Mouse (Mus musculus) liver, adult (tissue): ENCODE results near the gene Tcta.
A peak's percentile ranks its signal among the peaks of the same experiment; 100 is the strongest.

ENCODE experiments used
- GATA4 ChIP-seq: IDR thresholded peaks from 2 replicates; pipeline ENCODE4 v1.6.1; 2014; ENCODE audit warnings: mild to moderate bottlenecking, low read length; ENCODE audit not compliant: insufficient replicate concordance

The Tcta gene

DNA sequence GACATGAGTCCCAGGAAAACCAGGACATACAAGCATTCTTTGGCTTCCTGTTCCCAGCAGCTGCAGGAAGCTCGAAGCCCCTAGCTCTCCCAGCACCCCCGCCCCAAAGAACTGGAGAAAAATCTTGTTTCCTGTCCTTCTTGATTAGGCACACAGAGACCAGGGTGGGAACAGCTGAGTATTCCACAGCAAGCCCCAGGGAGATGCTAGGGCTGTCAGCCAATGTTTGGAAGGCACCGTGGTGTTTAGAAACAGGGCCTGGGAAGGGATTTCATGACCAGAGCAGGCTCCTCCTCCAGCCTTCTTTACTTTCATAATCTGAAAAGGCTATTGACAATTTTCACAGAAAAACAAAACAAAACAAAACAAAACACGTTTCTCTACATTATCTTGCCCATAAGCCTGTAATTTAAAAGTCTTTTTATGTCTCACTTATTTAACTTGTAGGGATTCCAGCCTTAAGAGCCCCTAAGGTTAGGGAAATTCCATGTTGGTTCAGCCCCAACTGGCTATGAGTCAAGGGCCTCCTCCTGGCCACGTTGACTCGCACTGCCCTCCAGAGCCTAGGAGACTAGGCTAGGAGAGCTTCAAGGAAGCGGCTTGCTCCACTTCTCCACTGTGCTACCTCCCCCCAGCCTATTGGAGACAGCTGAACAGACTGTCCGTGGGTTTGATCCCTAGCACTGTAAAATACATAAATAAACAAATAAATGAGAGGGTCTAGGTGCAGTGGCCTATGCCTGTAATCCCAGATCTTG is 25.7 kb downstream of the Tcta start:
- TF ChIP-seq GATA4, result no peak; the same call in 1 of the 2 replicates

DNA sequence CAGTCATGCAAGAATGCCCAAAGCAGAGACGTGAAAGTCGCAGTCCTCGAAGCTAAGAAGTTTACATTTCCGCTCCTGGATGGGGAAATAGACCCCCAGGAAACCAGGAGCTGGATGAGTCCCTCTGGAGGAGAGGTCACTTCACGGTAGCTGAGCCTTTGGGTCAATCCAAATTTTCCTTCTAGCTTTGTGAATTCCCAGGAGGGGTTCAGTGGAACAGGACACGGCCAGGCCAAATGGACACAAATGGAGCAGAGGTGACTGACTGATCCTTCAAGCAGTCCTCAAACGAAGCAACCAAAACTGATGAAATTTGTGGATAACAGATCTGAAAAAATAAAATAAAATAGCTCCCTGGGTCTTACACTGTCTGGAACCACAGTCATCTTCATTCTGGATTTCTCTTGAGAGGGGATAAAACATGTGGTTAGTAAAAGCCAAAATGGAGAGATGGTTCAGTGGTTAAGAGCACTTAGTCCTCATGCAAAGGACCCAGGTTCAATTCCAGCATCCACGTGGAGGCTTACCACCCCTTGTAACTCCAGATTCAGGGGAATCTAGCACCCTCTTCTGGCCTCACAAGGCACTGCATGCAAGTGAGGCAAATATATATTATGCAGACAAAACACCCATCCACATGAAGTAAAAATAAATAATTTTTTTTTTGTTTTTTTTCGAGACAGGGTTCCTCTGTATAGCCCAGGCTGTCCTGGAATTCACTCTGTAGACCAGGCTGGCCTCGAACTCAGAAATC is 27.1 kb downstream of the Tcta start:
- TF ChIP-seq GATA4, result no peak

DNA sequence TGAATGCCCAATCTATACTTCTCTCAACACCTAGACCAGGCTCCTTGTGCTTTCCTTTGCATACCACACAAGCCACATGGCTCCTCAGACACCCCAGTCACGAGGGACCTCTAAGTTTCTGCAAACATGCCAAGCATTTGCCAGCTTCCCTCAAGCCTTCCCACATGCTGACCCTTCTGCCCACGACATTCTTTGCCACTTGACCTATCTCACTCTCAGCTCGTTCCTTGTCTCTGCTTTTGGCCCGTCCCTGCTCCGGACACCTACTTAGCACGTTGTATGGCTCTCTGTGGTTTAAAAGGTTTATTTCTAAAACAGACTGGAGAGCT is 30.7 kb downstream of the Tcta start:
- TF ChIP-seq GATA4, result no peak

DNA sequence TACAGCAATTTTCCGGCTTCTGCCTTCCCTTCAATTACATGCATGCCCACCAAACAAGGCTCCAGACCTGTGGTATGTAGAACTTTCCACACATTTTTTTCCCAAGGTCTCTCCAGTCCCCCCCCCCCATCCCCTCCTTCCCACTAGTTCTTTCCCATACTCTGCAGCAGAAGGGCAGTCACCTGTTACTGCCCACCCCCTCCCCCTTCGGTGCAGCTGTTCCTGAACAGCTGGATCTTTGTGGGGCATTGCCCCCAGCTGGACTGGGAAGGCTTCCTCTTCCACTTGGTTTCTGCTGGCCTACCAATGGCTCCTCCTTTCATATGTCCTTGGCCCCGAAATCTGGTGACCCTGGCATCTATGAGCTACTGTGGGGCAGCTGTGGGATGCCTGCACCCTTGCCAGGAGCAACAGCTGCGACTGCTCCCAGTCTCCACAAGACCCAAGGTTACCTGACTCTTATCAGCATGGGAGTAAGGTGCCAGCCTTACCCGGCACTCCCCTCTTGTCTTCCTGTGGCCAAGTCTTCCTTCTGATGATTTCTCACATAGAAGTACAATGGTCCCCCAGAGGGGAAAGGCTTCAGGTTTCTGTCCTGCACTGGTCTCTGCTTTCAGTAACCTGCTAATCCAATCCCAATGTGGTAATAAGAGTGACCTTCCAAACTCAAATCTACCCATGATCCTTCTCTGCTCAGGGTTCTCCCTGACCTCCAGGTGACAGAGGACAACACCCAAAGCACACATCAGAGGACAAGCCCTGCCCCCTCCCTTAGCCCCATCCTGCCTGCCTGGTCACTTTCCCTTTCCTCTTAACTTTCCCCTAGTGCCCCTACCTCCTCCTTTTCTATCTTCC is 31.3 kb downstream of the Tcta start:
- TF ChIP-seq GATA4, result peak; percentile 18; the same call in 1 of the 2 replicates

DNA sequence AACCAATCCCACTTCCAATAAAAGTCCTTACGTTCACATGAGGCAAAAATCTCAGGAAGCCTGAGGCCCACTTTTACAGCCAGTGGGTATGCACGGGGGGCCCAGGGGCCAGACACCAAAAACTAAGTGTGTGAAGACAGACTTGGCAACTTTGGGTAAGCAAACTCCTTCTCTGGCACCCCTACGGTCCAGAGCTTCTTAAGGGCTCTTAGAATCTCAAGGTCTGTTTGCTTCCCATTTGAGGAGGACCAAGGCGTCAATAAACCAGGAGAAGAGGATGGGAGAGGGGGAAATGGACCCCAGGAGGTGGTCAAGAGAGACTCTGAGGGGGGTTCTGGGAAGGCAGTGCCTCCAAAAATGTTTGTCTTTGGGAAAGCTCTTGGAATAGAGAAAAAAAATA is 32.5 kb downstream of the Tcta start:
- TF ChIP-seq GATA4, result no peak

DNA sequence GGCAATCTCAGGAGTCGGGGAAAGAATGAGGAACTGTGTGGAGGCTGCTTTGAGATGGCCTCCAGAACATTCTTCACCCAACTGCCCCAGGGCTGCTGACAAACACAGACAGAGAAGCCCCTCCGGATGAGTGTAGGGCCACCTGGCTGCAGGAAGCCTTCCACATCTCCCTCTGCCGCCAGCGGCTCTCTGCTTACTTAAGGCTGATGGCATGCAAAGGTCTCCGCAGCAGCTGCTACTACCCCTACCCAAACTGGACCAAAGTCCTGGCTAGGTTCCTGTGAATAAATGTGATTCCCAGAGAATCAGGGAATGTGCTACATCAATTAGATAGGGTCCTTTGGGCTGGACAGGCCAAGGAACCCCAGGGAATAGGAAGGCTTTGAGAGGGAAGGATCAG is 33.3 kb downstream of the Tcta start:
- TF ChIP-seq GATA4, result no peak

DNA sequence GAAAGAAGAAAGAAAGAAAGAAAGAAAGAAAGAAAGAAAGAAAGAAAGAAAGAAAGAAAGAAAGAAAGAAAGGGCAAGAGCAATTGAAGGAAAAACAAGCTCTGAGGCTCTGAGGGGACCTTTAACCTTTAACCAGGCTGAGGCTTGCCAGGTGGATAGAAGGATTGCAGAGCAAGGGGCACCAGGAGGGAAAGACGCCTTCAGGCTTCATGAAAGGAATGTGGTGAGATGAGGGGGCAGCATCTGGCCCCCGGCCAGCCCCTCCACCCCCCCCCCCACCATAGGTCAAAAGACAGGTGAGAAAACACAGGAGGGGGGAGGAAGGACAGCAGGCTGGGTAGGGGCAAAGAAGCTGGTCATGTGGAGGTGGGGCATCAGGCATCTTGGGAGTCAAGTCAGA is 34.0 kb downstream of the Tcta start:
- no peak for TF ChIP-seq GATA4

DNA sequence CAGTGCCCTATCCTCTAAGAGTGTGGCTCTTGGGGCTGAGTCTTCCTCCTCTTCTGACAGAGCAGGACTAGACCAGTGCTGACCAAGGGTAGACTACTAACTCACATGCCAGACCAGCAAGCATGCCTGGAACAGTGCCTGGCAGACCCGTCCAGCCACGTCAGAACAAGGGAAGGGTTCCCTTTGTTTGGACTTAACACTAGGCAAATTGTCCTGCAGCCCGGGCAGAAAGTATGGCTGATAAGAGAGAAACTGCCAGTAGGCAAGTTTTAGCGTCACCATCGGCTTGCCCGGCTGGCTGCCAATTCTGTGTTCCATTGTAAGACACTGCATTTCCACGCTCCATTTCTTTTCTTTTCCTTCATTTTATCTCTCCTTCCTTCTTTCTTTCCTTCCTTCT is 38.3 kb downstream of the Tcta start:
- TF ChIP-seq GATA4, result peak; percentile 52; the same call in 1 of the 2 replicates

DNA sequence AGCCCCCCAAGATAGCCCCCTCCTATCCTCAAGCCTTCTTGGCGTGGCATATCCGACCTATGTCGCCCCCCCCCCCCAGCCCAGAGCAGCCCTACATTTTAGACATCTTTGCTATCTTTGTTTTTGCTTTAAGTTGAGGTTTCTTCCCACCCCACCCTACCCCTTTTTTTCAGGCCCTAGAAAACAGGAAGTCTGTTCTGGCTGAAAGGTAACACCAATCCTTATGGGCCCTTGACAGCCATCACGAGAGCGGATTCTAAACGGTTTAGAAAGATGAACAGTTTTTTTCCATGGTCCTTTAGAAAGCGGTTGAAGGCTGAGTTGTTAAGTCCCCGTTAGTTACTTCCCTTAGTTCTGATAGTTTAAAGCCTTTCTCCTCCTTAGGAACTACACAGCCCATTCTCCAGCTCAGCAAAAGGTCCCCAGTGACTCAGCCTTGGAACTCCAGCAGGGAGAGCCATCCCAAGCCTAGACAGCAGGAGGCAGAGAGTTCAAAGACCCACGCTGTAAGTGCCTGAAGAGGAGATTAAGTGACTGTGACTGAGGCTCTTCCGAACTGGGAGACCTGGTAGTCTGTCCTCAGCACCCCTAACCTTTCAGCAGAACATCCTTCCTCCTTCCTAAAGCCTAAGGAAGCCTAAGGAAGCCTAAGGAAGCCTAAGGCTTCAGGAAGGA is 39.6 kb downstream of the Tcta start:
- TF ChIP-seq GATA4, result no peak

DNA sequence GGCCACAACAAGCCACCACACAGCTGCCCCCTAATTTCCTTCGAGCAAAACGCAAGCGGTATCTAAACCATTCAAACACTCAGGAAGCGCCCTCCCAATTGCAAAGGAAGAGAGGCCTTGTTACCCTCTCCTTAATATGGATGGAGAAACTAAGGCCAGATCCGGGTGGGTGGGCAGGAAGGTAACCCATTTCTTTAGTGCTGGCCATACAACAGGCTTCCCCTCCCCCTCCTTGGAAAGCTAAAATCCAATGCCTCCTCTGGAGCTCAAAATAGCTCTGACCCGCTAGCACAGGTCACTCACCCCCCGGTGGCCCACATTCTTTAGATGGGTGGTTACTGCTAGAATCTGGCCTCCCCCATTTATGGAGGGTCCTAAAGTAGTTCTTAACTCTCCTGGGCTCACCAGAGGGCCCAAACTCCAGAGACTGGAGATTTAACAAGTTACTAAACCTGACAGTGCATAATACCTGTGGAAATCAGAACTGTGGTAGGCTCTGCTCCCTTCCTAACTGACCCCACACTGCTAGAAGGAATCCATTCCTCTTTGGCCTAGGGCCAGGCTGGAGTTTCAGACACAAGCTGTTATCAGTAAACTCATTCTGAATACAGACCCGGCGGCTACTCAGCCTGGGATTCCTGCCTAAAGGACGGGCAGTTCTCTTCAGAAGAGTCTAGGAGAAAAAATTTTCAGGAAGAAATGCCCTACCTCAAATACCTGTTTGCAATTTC is 41.6 kb downstream of the Tcta start:
- TF ChIP-seq GATA4, result no peak

DNA sequence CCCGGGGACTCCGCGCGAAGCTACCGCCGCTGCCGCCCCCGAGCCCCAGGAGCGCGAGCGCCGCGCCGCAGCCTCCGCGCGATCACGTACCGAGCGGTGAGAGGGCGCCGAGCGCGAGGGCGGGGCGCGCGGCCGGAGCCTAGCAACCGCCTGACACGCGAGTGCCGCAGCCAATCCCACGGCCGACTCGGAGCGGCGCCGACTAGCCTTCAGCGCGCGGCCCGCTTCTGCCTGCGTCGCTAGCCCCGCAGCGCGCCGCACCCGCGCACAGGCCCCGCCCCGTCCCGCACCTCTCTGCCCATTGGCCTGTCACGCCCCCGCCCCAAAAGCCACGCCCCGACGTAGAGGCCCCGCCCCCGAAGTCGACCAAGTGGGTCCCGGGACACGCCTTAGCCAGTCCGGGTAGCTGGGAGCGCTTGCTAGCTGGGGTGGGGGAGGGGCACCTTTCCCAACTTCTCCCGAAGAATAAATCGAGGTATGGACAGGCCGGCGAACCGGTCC is 42.2 kb downstream of the Tcta start, which contains the start of gene Dag1:
Dag1 (minus strand) TSS at position 269 of the 501 bp plus-strand sequence.
- no peak for TF ChIP-seq GATA4

DNA sequence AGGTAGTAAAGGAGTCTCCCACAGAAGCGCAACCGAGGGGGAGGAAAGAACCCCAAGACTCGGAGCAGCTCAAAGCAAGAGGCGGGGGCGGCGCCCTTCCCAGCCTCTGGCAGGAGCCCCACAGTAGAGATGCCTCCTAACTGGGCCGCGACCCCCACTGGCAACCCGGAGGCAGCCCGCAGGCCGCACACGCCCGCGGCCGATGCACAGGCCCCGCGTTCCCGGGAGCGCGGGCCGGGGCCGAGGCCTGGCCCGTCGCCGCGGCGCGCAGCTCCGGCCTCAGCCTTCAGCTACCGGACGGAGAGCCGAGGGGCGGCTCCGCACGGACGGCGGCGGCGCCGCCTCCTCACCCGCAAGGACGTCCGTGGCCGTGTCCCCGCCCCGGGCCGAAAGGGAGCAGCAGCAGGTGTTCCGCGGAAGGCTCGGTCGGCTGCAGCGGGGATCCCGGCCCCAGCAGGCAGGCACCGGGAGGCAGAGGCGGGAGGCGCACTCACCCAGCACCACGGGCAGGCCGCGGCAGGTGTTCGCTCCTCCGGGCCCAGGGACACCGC is 42.8 kb downstream of the Tcta start:
- no peak for TF ChIP-seq GATA4

DNA sequence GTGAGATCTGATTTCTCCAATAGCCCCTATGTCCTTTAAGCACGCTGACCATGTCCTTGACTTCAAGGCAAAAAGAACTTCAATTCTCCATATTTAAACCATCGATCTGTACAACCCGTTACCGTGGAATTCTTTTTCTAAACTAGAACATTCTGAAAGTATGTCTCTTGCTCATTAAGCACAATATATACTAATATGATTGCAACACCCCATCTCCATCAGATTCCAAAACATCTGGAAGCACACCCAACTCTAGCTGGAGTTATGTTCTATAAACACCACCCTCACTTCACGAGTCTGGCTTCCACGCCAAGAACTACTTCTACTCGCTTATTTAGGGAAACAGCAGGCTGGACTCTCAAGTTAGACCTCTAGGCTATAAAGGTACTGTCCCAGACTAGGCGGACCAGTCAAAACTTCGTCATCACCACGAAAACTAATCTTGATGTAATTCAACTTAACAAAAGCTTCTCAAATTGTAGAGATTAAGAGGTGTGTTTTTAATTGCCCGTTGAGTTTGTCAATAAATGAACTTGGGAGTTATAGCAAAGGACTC is 43.4 kb downstream of the Tcta start:
- TF ChIP-seq GATA4, result no peak

DNA sequence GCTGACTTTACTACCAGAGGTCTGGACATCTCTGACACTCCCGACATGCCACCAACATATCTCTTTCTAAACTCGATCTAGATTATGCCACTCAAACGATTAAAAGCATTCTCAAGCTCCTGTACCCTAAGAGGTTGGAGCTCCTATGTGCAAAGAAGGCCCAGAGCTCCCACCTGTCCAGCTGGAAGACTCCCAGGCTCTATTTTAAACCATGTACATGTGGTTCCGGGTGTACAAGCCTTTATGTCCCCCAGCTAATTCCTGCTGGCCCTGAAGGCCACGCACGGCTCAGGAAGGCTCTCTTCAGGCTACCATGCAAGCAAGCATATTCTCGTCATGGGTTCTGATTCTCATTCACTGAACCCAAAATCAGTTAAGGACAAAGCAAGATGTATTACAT is 44.1 kb downstream of the Tcta start:
- no peak for TF ChIP-seq GATA4

DNA sequence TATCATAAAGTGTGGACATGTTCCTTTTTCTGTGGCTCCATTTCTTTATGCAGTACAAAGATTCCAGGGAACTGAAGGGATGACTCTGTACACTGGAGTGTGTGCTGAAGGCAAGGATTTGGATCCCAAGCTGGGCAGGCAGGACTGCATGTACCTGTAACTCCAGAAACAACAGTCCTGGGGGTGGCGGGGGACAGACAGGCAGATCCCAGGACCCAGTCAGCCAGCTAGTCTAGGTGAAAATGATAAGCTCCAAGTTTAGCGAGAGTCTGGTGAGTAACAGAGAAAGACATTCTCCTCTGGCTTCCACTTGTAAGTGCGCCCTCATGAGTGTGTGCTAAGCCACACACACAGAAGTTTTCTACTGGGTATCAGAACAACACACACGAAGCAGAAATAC is 45.4 kb downstream of the Tcta start:
- no peak for TF ChIP-seq GATA4
